Mouse (Mus musculus) midbrain, embryonic 15.5 days (tissue): ENCODE results near the gene Olfr33. TPM values are rescaled to one million over a fixed set of nuclear protein-coding genes. Genes with fewer than 3 reads are reported as not detected.

Source experiments
- ATAC-seq: fragments of 200-750 bp; cut with Nextera tagmentation; replicated peaks from 2 replicates; pipeline ENCODE4 v1.8.0; 2017; ENCODE audit warnings: moderate TSS enrichment
- H3K27ac ChIP-seq: fragments of 300-500 bp; sonication (generic); 2 replicates; pipeline ENCODE4 v1.5.1; 2015; ENCODE audit warnings: mild to moderate bottlenecking, inconsistent platforms
- H3K27me3 ChIP-seq: fragments of 300-500 bp; sonication (generic); replicated peaks from 2 replicates; pipeline ENCODE4 v1.6.1; 2015; ENCODE audit warnings: inconsistent platforms
- H3K36me3 ChIP-seq: fragments of 300-500 bp; sonication (generic); replicated peaks from 2 replicates; pipeline ENCODE4 v1.6.1; 2015; ENCODE audit warnings: inconsistent platforms
- H3K4me1 ChIP-seq: fragments of 300-500 bp; sonication (generic); 2 replicates; pipeline ENCODE4 v1.6.1; 2015; ENCODE audit warnings: inconsistent platforms
- H3K4me2 ChIP-seq: fragments of 300-500 bp; sonication (generic); 2 replicates; pipeline ENCODE4 v1.6.1; 2015; ENCODE audit warnings: inconsistent platforms, mild to moderate bottlenecking, moderate library complexity
- H3K4me3 ChIP-seq: fragments of 300-500 bp; sonication (generic); 2 replicates; pipeline ENCODE4 v1.5.1; 2015; ENCODE audit warnings: mild to moderate bottlenecking, inconsistent platforms
- H3K9ac ChIP-seq: fragments of 300-500 bp; sonication (generic); 2 replicates; pipeline ENCODE4 v1.6.1; 2015; ENCODE audit warnings: mild to moderate bottlenecking, inconsistent platforms
- H3K9me3 ChIP-seq: fragments of 300-500 bp; sonication (generic); 2 replicates; pipeline ENCODE4 v1.6.1; 2016; ENCODE audit warnings: inconsistent platforms
- WGBS: fragments of 180-500 bp; shearing (Covaris S2); methylation state at CpG from one replicate; pipeline ENCODE4 v1.1.7; 2015; ENCODE audit warnings: mixed read lengths; 5-methylcytosine and 5-hydroxymethylcytosine counted together
- polyA plus RNA-seq: library from polyadenylated mRNA; unstranded; fragments of >200 nt; fragmentation: Nextera tagmentation; extraction: Ambion mirVana; gene quantifications from 2 replicates; pipeline ENCODE4 v1.2.1, GENCODE M21; 2015

Gene Olfr33
- polyA plus RNA-seq, 1 experiment from 2014 or later = not detected

- no peak overlapping the region for H3K9ac ChIP-seq
- H3K9me3 ChIP-seq = no peaks in the 10 kb centered on the region
- ATAC-seq = no peak
- H3K4me1 ChIP-seq = no peaks in the 10 kb centered on the region
- no peaks in the 10 kb centered on the region for H3K27me3 ChIP-seq
- no peaks in the 10 kb centered on the region for H3K36me3 ChIP-seq
- H3K27ac ChIP-seq = no peak overlapping the region
- 31% methylated on average over 2 of the region's 2 CpGs for WGBS
- no peak overlapping the region for H3K4me3 ChIP-seq
- no peak overlapping the region for H3K4me2 ChIP-seq
These were observed 53.5 kb downstream of the Olfr33 start for GRCm38 (mm10) chr7:102665378-102665777.

- WGBS = 43% methylated on average over 3 of the region's 3 CpGs
- no peaks in the 10 kb centered on the region for H3K9me3 ChIP-seq
These were observed 54.3 kb downstream of the Olfr33 start, which contains the start of gene Olfr556 for GRCm38 (mm10) chr7:102664599-102664998. Gene Olfr556 (plus strand): TSS chr7:102664899.

More at GRCm38 (mm10) chr7:102664599-102664998, 54.3 kb downstream of the Olfr33 start, which contains the start of gene Olfr556:
- no peaks in the 10 kb centered on the region for H3K4me1 ChIP-seq
- H3K9ac ChIP-seq = no peak within 1 kb of the TSS
- H3K36me3 ChIP-seq = no peaks in the 10 kb centered on the region
- no peak for ATAC-seq
- H3K27ac ChIP-seq = no peak within 1 kb of the TSS
- H3K4me2 ChIP-seq = no peak within 1 kb of the TSS
- no peaks in the 10 kb centered on the region for H3K27me3 ChIP-seq
- H3K4me3 ChIP-seq = no peak within 1 kb of the TSS

Other genes starting within 250 kb of the Olfr33 start
- 0.60 and 0.93 TPM in 2 replicates for gene Olfr543, start 237.4 kb downstream of the Olfr33 start, polyA plus RNA-seq
- gene Olfr544, start 230.8 kb downstream of the Olfr33 start, polyA plus RNA-seq = 0.09 and 0.11 TPM in 2 replicates
- 0.30 and 0.38 TPM in 2 replicates for gene Olfr545, start 219.5 kb downstream of the Olfr33 start, polyA plus RNA-seq
- gene Olfr547, start 184.3 kb downstream of the Olfr33 start, polyA plus RNA-seq = not detected in 2 replicates
- gene Olfr548-ps1, start 178.2 kb downstream of the Olfr33 start, polyA plus RNA-seq = not detected in 2 replicates
- not detected in 2 replicates for gene Olfr549, start 169.2 kb downstream of the Olfr33 start, polyA plus RNA-seq
- gene Trim21, start 153.6 kb downstream of the Olfr33 start, polyA plus RNA-seq = 0.28 TPM in 1 of 2 replicates, not detected in the other
- gene Olfr550, start 147.6 kb downstream of the Olfr33 start, polyA plus RNA-seq = not detected in 2 replicates
- not detected in 2 replicates for gene Olfr551, start 127.2 kb downstream of the Olfr33 start, polyA plus RNA-seq
- gene Olfr552, start 121.3 kb downstream of the Olfr33 start, polyA plus RNA-seq = not detected in 2 replicates
- not detected in 2 replicates for gene Olfr553, start 100.9 kb downstream of the Olfr33 start, polyA plus RNA-seq
- not detected in 2 replicates for gene Olfr554, start 80.6 kb downstream of the Olfr33 start, polyA plus RNA-seq
- not detected in 2 replicates for gene Olfr555, start 60.2 kb downstream of the Olfr33 start, polyA plus RNA-seq
- gene Olfr556, start 54.2 kb downstream of the Olfr33 start, polyA plus RNA-seq = not detected in 2 replicates
- 6.2 and 8.5 TPM in 2 replicates for gene Trim68, start 31.7 kb downstream of the Olfr33 start, polyA plus RNA-seq
- gene Olfr557, start 23.2 kb downstream of the Olfr33 start, polyA plus RNA-seq = not detected in 2 replicates
- 0.05 TPM in 1 of 2 replicates, not detected in the other for gene Olfr558, start 16.9 kb downstream of the Olfr33 start, polyA plus RNA-seq
- gene Olfr559, start 8.4 kb upstream of the Olfr33 start, polyA plus RNA-seq = not detected in 2 replicates
- gene Olfr560, start 40.3 kb upstream of the Olfr33 start, polyA plus RNA-seq = not detected in 2 replicates
- gene Olfr78, start 40.4 kb upstream of the Olfr33 start, polyA plus RNA-seq = 0.09 TPM in 1 of 2 replicates, not detected in the other
- gene Olfr561, start 52.2 kb upstream of the Olfr33 start, polyA plus RNA-seq = not detected in 2 replicates
- not detected in 2 replicates for gene Olfr564, start 84.4 kb upstream of the Olfr33 start, polyA plus RNA-seq
- not detected in 2 replicates for gene Olfr566, start 139.7 kb upstream of the Olfr33 start, polyA plus RNA-seq
- gene Olfr568, start 158.1 kb upstream of the Olfr33 start, polyA plus RNA-seq = not detected in 2 replicates
- gene Olfr569, start 171.8 kb upstream of the Olfr33 start, polyA plus RNA-seq = not detected in 2 replicates
- gene Olfr570, start 175.5 kb upstream of the Olfr33 start, polyA plus RNA-seq = not detected in 2 replicates
- not detected in 2 replicates for gene Olfr571, start 198.5 kb upstream of the Olfr33 start, polyA plus RNA-seq
- gene Olfr572, start 205.3 kb upstream of the Olfr33 start, polyA plus RNA-seq = not detected in 2 replicates
- gene Olfr573-ps1, start 223.5 kb upstream of the Olfr33 start, polyA plus RNA-seq = not detected in 2 replicates
- not detected in 2 replicates for gene Olfr574, start 229.4 kb upstream of the Olfr33 start, polyA plus RNA-seq
- gene Olfr575, start 239.7 kb upstream of the Olfr33 start, polyA plus RNA-seq = not detected in 2 replicates
- not detected in 2 replicates for gene Olfr576, start 243.6 kb upstream of the Olfr33 start, polyA plus RNA-seq